Mouse (Mus musculus) heart, embryonic 11.5 days (tissue): ENCODE measurements around the gene Olfr58. TPM values are rescaled to one million over a fixed set of nuclear protein-coding genes. Genes with fewer than 3 reads are reported as not detected.
"Not testable (repeated sequence)": the region's sequence is repeated elsewhere in the genome, so short reads cannot be mapped to it uniquely, and the experiment has no call there.

ENCODE experiments used
- ATAC-seq: fragments of 200-750 bp; cut with Nextera tagmentation; replicated peaks from 2 replicates; pipeline ENCODE4 v1.8.0; 2017; ENCODE audit warnings: moderate library complexity; ENCODE audit not compliant: insufficient number of reproducible peaks, low FRiP score, low TSS enrichment
- H3K27ac ChIP-seq: fragments of 300-500 bp; sonication (generic); 2 replicates; pipeline ENCODE4 v1.5.1; 2014; ENCODE audit warnings: mild to moderate bottlenecking, low read depth, low read length
- H3K27me3 ChIP-seq: fragments of 300-500 bp; sonication (generic); 2 replicates; pipeline ENCODE4 v1.6.1; 2014; ENCODE audit warnings: mild to moderate bottlenecking, low read length, mixed read lengths; ENCODE audit not compliant: control insufficient read depth, insufficient read depth
- H3K36me3 ChIP-seq: fragments of 300-500 bp; sonication (generic); 2 replicates; pipeline ENCODE4 v1.6.1; 2014; ENCODE audit warnings: mild to moderate bottlenecking, low read length, moderate library complexity, mixed read lengths; ENCODE audit not compliant: control insufficient read depth, insufficient read depth
- H3K4me1 ChIP-seq: fragments of 300-500 bp; sonication (generic); 2 replicates; pipeline ENCODE4 v1.6.1; 2014; ENCODE audit warnings: low read length; ENCODE audit not compliant: control insufficient read depth, insufficient read depth
- H3K4me2 ChIP-seq: fragments of 300-500 bp; sonication (generic); 2 replicates; pipeline ENCODE4 v1.6.1; 2014; ENCODE audit warnings: mild to moderate bottlenecking, moderate library complexity
- H3K4me3 ChIP-seq: fragments of 300-500 bp; sonication (generic); 2 replicates; pipeline ENCODE4 v1.5.1; 2014; ENCODE audit warnings: low read depth, low read length
- H3K9ac ChIP-seq: fragments of 300-500 bp; sonication (generic); 2 replicates; pipeline ENCODE4 v1.6.1; 2014; ENCODE audit warnings: mild to moderate bottlenecking, low read depth, low read length, moderate library complexity
- H3K9me3 ChIP-seq: fragments of 300-500 bp; sonication (generic); replicated peaks from 2 replicates; pipeline ENCODE4 v1.6.1; 2016; ENCODE audit warnings: low read length; ENCODE audit not compliant: control insufficient read depth
- WGBS: fragments of 180-500 bp; shearing (Covaris S2); extraction: QIAGEN DNeasy Blood & Tissue Kit; methylation state at CpG from one replicate; pipeline ENCODE4 v1.1.7; 2014; ENCODE audit not compliant: insufficient replicate concordance; 5-methylcytosine and 5-hydroxymethylcytosine counted together
- polyA plus RNA-seq: library from polyadenylated mRNA; unstranded; fragments of >200 nt; fragmentation: Nextera tagmentation; extraction: Ambion mirVana; gene quantifications from 2 replicates; pipeline ENCODE4 v1.2.1, GENCODE M21; 2014

Olfr58 gene
- polyA plus RNA-seq: not detected in 2 replicates

DNA sequence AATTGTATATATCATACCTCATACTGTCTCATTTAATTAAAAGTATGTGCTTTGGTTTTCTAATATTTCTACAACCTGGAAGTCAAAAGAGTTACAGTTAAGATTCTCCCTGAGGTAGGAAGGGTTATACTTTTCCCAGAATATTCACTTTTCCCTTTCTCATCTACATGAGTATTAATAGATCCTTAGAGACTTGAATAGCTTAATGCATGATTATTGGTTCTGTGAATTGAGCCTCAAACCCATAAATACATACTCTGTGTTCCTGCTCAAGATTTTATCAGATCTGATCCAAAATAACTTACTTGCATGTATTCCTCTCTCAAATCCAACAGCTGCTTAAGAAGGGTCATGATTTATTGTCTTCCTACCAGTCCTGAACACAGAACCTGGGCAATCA, at the start of gene Olfr58:
Olfr58 (plus strand) TSS at position 301 of the 400 bp plus-strand sequence.
- no peak within 1 kb of the TSS for H3K4me3 ChIP-seq
- H3K27ac ChIP-seq: no peak within 1 kb of the TSS
- ATAC-seq: no peak
- H3K4me1 ChIP-seq: no peaks in the 10 kb centered on the region
- no peaks in the 10 kb centered on the region for H3K36me3 ChIP-seq
- H3K9me3 ChIP-seq: no peaks in the 10 kb centered on the region
- H3K4me2 ChIP-seq: no peak within 1 kb of the TSS
- no peak within 1 kb of the TSS for H3K9ac ChIP-seq
- no peaks in the 10 kb centered on the region for H3K27me3 ChIP-seq

DNA sequence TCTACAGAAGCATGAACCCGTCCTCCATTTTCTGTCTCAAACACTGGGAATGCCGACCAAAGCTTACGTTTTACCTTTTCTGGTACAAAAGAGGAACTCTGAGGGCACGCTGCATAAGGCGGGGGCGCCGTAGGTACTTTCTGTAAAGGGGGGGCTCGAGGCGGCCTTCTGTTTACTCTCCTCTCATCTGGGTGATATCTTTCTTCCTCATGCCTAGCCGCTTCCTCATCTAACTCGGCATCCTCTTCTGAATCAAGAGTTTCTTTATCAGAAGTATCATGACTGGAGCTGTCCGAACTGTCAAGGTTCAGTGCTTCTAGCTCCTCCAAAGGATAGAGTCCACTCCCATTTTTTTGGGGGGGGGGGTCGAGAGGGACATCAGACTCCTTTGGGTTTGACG, 10.9 kb upstream of the Olfr58 start:
- H3K4me3 ChIP-seq: no peak overlapping the region
- H3K36me3 ChIP-seq: no peaks in the 10 kb centered on the region
- no peak overlapping the region for H3K9ac ChIP-seq
- H3K27me3 ChIP-seq: no peaks in the 10 kb centered on the region
- 80% methylated on average over 14 of the region's 14 CpGs for WGBS
- H3K4me2 ChIP-seq: no peak overlapping the region
- ATAC-seq: no peak
- peaks cover 7% of the 10 kb centered on the region for H3K9me3 ChIP-seq
- no peak overlapping the region for H3K27ac ChIP-seq
- H3K4me1 ChIP-seq: no peaks in the 10 kb centered on the region

DNA sequence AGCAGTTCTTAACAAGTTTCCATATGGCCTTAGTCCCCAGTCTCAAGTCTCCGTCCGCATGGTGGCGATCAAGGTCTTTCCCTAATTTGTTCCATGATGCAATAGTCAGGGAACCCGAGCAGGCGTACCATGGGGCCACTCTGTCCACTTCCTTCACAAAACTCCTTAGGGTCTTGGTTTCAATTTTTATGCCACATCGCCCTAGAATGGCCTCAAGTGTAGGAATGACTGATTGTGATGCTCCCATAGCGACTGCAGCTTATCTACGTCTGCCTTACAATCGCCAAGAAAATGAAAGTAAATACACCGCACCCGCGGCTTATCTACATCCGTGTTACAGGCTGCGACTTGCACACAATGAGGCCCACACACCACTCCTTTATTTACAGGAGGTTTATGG, 10.4 kb upstream of the Olfr58 start:
- Histone ChIP-seq H3K27ac (no peak overlapping the region), H3K4me2 (no peak overlapping the region), H3K36me3 (no peaks in the 10 kb centered on the region), H3K9ac (no peak overlapping the region), H3K4me1 (no peaks in the 10 kb centered on the region), H3K4me3 (no peak overlapping the region), H3K9me3 (peaks cover 7% of the 10 kb centered on the region), H3K27me3 (no peaks in the 10 kb centered on the region)
- WGBS: 91% methylated on average over 14 of the region's 14 CpGs
- no peak for ATAC-seq

DNA sequence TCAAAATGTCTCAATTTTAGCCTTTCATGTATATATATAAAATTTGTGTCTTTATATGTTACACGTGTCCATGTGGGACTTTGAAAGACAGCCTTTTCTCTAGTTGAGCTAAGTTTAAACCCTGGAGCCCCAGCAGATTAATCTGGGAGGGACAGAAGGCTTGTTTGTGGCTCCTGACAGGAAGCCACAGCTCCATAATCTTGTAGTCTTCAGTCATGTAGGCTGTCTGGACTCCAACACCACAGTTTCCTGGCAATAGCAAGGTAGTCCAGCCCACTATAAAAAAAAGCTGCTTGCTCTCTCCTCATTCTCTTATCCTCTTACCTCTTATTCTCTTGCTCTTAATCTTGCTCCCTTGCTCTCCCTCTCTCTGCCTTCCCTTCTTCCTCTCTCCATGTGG, 22.9 kb downstream of the Olfr58 start:
- Histone ChIP-seq H3K4me2 (no peak overlapping the region), H3K9ac (no peak overlapping the region), H3K27ac (no peak overlapping the region), H3K36me3 (no peaks in the 10 kb centered on the region), H3K4me1 (no peaks in the 10 kb centered on the region), H3K9me3 (0 out of 2 replicates have a peak, but pooled peaks cover 3% of the 10 kb centered on the region), H3K4me3 (no peak overlapping the region), H3K27me3 (no peaks in the 10 kb centered on the region)
- no peak for ATAC-seq
- 71% methylated on average over 1 of the region's 1 CpGs for WGBS

DNA sequence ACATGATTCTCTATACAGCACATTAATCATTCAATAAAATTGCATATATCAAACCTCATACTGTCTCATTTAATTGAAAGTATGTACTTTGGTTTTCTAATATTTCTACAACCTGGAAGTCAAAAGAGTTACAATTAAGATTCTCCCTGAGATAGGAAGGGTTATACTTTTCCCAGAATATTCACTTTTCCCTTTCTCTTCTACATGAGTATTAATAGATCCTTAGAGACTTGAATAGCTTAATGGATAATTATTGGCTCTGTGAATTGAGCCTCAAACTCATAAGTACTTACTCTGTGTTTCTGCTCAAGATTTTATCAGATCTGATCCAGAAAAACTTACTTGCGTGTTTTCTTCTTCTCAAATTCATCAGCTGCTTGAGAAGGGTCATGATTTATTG, 24.5 kb downstream of the Olfr58 start, which contains the start of gene Olfr859:
Olfr859 (plus strand) TSS at position 301 of the 400 bp plus-strand sequence.
- not testable (repeated sequence) for H3K4me1 ChIP-seq, H3K9me3 ChIP-seq, H3K27ac ChIP-seq, H3K36me3 ChIP-seq, H3K4me2 ChIP-seq, H3K9ac ChIP-seq, ATAC-seq, H3K27me3 ChIP-seq, H3K4me3 ChIP-seq
- WGBS: 72% methylated on average over 1 of the region's 1 CpGs

Other genes starting within 250 kb of the Olfr58 start
- not detected in 2 replicates for gene Olfr853, start 239.2 kb upstream of the Olfr58 start, polyA plus RNA-seq
- not detected in 2 replicates for gene Olfr854, start 212.9 kb upstream of the Olfr58 start, polyA plus RNA-seq
- gene Olfr855, start 197.7 kb upstream of the Olfr58 start, polyA plus RNA-seq: not detected in 2 replicates
- 21.0 and 25.7 TPM in 2 replicates for gene Zfp317, start 158.2 kb upstream of the Olfr58 start, polyA plus RNA-seq
- gene Olfr857, start 70.8 kb upstream of the Olfr58 start, polyA plus RNA-seq: not detected in 2 replicates
- not detected in 2 replicates for gene Olfr859, start 24.6 kb downstream of the Olfr58 start, polyA plus RNA-seq
- not detected in 2 replicates for gene Olfr860, start 69.5 kb downstream of the Olfr58 start, polyA plus RNA-seq
- gene Olfr862, start 107.7 kb downstream of the Olfr58 start, polyA plus RNA-seq: not detected in 2 replicates
- gene Olfr77, start 136.6 kb downstream of the Olfr58 start, polyA plus RNA-seq: 0.15 and 0.24 TPM in 2 replicates
- not detected in 2 replicates for gene Olfr866, start 247.8 kb downstream of the Olfr58 start, polyA plus RNA-seq